Mouse (Mus musculus): ENCODE measurements around the gene Cdc42se1. TPM values are rescaled to one million over a fixed set of nuclear protein-coding genes. Genes with fewer than 3 reads are reported as not detected.
A peak's percentile ranks its signal among the peaks of the same experiment; 100 is the strongest.

Cdc42se1 gene
- polyA plus RNA-seq (2014; fragmentation: Nextera tagmentation; extraction: Ambion mirVana): 109 and 113 TPM in 2 replicates

DNA sequence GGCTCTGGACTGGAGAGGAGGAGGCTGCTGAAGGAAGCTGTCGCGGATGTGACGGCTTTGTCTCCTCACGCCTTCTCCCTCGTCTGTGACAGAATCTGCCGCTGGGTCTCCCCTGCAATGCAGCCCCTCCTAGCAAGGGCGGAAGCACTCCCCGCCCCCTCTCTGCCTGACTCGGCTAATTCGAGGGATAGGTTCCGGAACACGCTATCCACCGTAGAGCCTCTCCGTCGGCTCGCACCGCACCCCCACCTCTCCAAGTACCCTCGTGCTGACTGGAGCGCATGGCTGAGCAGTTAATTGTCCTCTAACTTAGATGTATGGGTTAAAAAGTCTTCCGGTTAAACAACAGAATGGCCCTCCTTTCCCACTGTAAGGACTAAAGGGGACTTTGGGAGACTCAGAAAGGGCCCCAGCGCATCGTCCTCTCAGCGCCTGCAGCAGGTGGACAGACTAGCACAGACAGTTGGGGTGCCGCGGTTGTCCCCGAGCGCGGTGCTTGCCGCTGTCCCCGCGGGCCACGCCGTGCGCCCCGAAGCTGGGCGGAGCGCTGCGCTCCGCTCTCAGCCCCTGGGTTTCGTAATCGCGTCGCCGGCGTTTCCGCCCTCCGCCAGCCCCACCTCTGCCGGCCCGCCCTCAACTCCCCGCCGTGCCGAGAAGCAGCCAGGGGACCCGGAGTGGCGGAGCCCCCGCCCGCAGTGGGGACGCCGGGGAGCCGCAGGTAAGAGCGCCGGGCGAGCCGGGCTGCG lies at the start of gene Cdc42se1:
Gene Cdc42se1 (plus strand): TSS at position 585 of the 746 bp plus-strand sequence.
- Histone ChIP-seq H3K27ac (ENCODE audit: low read depth, low read length) (peak within 1 kb of the TSS; percentile 91), H3K4me3 (ENCODE audit: low read length) (peak within 1 kb of the TSS; percentile 79), H3K9me3 (ENCODE audit: control insufficient read depth, low read length) (no peaks in the 10 kb centered on the region), H3K4me2 (replicated peaks; ENCODE audit: low read depth, low read length) (peak within 1 kb of the TSS; percentile 90), H3K4me1 (ENCODE audit: control insufficient read depth, insufficient read depth, low read length) (peaks cover 32% of the 10 kb centered on the region), H3K27me3 (ENCODE audit: control insufficient read depth, insufficient read depth, low read length) (no peaks in the 10 kb centered on the region), H3K9ac (ENCODE audit: low read depth, low read length) (peak within 1 kb of the TSS; percentile 93), H3K36me3 (ENCODE audit: control insufficient read depth, insufficient read depth, low read length) (peaks cover 34% of the 10 kb centered on the region)
- ATAC-seq (ENCODE audit: low FRiP score, low TSS enrichment): peak; percentile 86
- WGBS: under 1% methylated on average over 54 of the region's 64 CpGs

- 89% methylated on average over 5 of the region's 5 CpGs for WGBS
- ATAC-seq (ENCODE audit: low FRiP score, low TSS enrichment): no peak
- H3K4me1 ChIP-seq (ENCODE audit: control insufficient read depth, insufficient read depth, low read length): 0 out of 2 replicates have a peak, but pooled peaks cover 2% of the 10 kb centered on the region
- H3K4me3 ChIP-seq (ENCODE audit: low read length): no peak overlapping the region
- no peak overlapping the region for H3K4me2 ChIP-seq (replicated peaks; ENCODE audit: low read depth, low read length)
- no peaks in the 10 kb centered on the region for H3K9me3 ChIP-seq (ENCODE audit: control insufficient read depth, low read length)
- H3K36me3 ChIP-seq (ENCODE audit: control insufficient read depth, insufficient read depth, low read length): peaks cover 6% of the 10 kb centered on the region; the same call in 1 of the 2 replicates
- H3K9ac ChIP-seq (ENCODE audit: low read depth, low read length): no peak overlapping the region
- H3K27ac ChIP-seq (ENCODE audit: low read depth, low read length): no peak overlapping the region
- H3K27me3 ChIP-seq (ENCODE audit: control insufficient read depth, insufficient read depth, low read length): peaks cover 2% of the 10 kb centered on the region
These were observed 49.6 kb upstream of the Cdc42se1 start for GRCm38 (mm10) chr3:95178948-95179347.

- Histone ChIP-seq H3K9ac (ENCODE audit: low read depth, low read length) (no peak overlapping the region), H3K9me3 (ENCODE audit: control insufficient read depth, low read length) (no peaks in the 10 kb centered on the region), H3K4me1 (ENCODE audit: control insufficient read depth, insufficient read depth, low read length) (no peaks in the 10 kb centered on the region), H3K36me3 (ENCODE audit: control insufficient read depth, insufficient read depth, low read length) (peaks cover 15% of the 10 kb centered on the region), H3K4me3 (ENCODE audit: low read length) (no peak overlapping the region), H3K4me2 (replicated peaks; ENCODE audit: low read depth, low read length) (no peak overlapping the region), H3K27ac (ENCODE audit: low read depth, low read length) (no peak overlapping the region), H3K27me3 (ENCODE audit: control insufficient read depth, insufficient read depth, low read length) (no peaks in the 10 kb centered on the region)
- no peak for ATAC-seq (ENCODE audit: low FRiP score, low TSS enrichment)
- WGBS: 58% methylated on average over 3 of the region's 3 CpGs
These were observed 48.6 kb upstream of the Cdc42se1 start for GRCm38 (mm10) chr3:95179890-95180289.

- Histone ChIP-seq H3K4me1 (ENCODE audit: control insufficient read depth, insufficient read depth, low read length) (no peaks in the 10 kb centered on the region), H3K4me2 (replicated peaks; ENCODE audit: low read depth, low read length) (no peak overlapping the region), H3K9me3 (ENCODE audit: control insufficient read depth, low read length) (no peaks in the 10 kb centered on the region), H3K4me3 (ENCODE audit: low read length) (no peak overlapping the region), H3K9ac (ENCODE audit: low read depth, low read length) (no peak overlapping the region), H3K27me3 (ENCODE audit: control insufficient read depth, insufficient read depth, low read length) (no peaks in the 10 kb centered on the region), H3K27ac (ENCODE audit: low read depth, low read length) (no peak overlapping the region), H3K36me3 (ENCODE audit: control insufficient read depth, insufficient read depth, low read length) (peaks cover 33% of the 10 kb centered on the region)
- WGBS: 70% methylated on average over 1 of the region's 1 CpGs
- ATAC-seq (ENCODE audit: low FRiP score, low TSS enrichment): no peak
These were observed 46.7 kb upstream of the Cdc42se1 start for GRCm38 (mm10) chr3:95181841-95182240.

DNA sequence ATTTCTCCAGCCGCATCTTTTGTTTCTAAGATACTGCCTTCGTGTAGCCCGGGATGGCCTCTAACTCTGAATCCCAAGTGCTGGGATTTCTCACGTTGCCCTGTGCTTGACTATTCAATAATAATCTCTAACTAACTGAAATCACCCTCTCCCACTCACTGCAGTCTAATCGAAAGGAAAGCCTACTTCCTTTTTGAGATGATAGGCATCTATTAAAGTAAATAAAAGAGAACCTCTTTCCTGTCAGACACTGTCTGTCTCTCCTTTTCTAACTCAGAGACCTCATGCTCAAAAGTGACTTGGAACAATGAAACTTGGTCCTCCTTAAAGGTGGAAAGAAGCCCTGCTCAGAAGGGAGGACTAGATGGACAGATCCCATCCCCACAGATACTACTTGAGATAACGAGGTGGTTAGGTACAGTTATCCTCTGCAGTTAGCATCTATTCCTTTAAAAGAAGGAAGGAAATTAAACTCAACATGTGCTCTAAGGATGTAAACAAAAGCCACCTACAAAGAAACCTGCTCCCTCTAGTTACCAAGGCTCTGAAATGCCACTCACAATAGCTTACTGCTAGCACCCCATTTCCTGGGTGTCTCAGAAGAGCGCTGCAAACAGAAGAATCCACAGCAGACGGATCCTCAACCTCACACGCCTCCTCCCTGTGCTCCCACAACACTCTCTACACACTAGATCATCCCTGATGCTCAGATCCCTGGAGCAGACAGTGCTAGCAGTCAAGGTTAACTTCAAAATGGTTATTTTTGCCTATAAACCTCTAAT lies 43.5 kb upstream of the Cdc42se1 start:
- 93% methylated on average over 9 of the region's 9 CpGs for WGBS
- H3K4me1 ChIP-seq (ENCODE audit: control insufficient read depth, insufficient read depth, low read length): no peaks in the 10 kb centered on the region
- H3K27me3 ChIP-seq (ENCODE audit: control insufficient read depth, insufficient read depth, low read length): no peaks in the 10 kb centered on the region
- H3K9ac ChIP-seq (ENCODE audit: low read depth, low read length): no peak overlapping the region
- H3K36me3 ChIP-seq (ENCODE audit: control insufficient read depth, insufficient read depth, low read length): peaks cover 62% of the 10 kb centered on the region
- no peak overlapping the region for H3K27ac ChIP-seq (ENCODE audit: low read depth, low read length)
- no peak for ATAC-seq (ENCODE audit: low FRiP score, low TSS enrichment)
- no peak overlapping the region for H3K4me3 ChIP-seq (ENCODE audit: low read length)
- no peak overlapping the region for H3K4me2 ChIP-seq (replicated peaks; ENCODE audit: low read depth, low read length)
- no peaks in the 10 kb centered on the region for H3K9me3 ChIP-seq (ENCODE audit: control insufficient read depth, low read length)

- Histone ChIP-seq H3K4me2 (replicated peaks; ENCODE audit: low read depth, low read length) (no peak overlapping the region), H3K4me1 (ENCODE audit: control insufficient read depth, insufficient read depth, low read length) (no peaks in the 10 kb centered on the region), H3K27me3 (ENCODE audit: control insufficient read depth, insufficient read depth, low read length) (no peaks in the 10 kb centered on the region), H3K9ac (ENCODE audit: low read depth, low read length) (no peak overlapping the region), H3K4me3 (ENCODE audit: low read length) (no peak overlapping the region), H3K27ac (ENCODE audit: low read depth, low read length) (no peak overlapping the region), H3K36me3 (ENCODE audit: control insufficient read depth, insufficient read depth, low read length) (peaks cover 67% of the 10 kb centered on the region), H3K9me3 (ENCODE audit: control insufficient read depth, low read length) (no peaks in the 10 kb centered on the region)
- WGBS: 87% methylated on average over 2 of the region's 2 CpGs
- ATAC-seq (ENCODE audit: low FRiP score, low TSS enrichment): no peak
These were observed 42.4 kb upstream of the Cdc42se1 start for GRCm38 (mm10) chr3:95186100-95186499.

GRCm38 (mm10) chr3:95186888-95187287 lies 41.6 kb upstream of the Cdc42se1 start:
- 90% methylated on average over 6 of the region's 6 CpGs for WGBS
- Histone ChIP-seq H3K27ac (ENCODE audit: low read depth, low read length) (no peak overlapping the region), H3K4me2 (replicated peaks; ENCODE audit: low read depth, low read length) (no peak overlapping the region), H3K9me3 (ENCODE audit: control insufficient read depth, low read length) (no peaks in the 10 kb centered on the region), H3K4me1 (ENCODE audit: control insufficient read depth, insufficient read depth, low read length) (no peaks in the 10 kb centered on the region), H3K9ac (ENCODE audit: low read depth, low read length) (no peak overlapping the region), H3K27me3 (ENCODE audit: control insufficient read depth, insufficient read depth, low read length) (no peaks in the 10 kb centered on the region), H3K4me3 (ENCODE audit: low read length) (no peak overlapping the region), H3K36me3 (ENCODE audit: control insufficient read depth, insufficient read depth, low read length) (peaks cover 67% of the 10 kb centered on the region)
- no peak for ATAC-seq (ENCODE audit: low FRiP score, low TSS enrichment)

DNA sequence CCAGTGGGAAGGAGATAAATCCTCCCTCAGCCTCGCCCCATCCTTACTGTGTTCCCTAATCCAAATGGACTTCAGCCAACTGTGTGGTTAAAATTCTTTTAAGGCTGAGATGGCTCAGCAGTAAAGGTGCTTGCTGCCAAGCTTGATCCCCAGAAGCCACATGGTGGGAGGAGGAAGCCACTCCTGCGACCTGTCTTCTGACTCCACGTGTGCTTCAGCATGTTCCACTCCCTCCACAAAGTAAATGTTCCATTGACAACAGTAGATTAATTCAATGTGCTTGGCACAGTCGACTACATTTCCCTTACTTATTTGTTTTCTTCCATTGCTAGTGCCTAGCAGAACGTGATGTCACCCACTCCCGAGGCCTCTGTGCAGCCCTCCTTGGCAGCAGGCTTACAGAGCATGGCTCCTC lies 33.8 kb upstream of the Cdc42se1 start:
- ATAC-seq (ENCODE audit: low FRiP score, low TSS enrichment): no peak
- Histone ChIP-seq H3K27me3 (ENCODE audit: control insufficient read depth, insufficient read depth, low read length) (no peaks in the 10 kb centered on the region), H3K4me2 (replicated peaks; ENCODE audit: low read depth, low read length) (no peak overlapping the region), H3K4me1 (ENCODE audit: control insufficient read depth, insufficient read depth, low read length) (no peaks in the 10 kb centered on the region), H3K27ac (ENCODE audit: low read depth, low read length) (no peak overlapping the region), H3K36me3 (ENCODE audit: control insufficient read depth, insufficient read depth, low read length) (peaks cover 59% of the 10 kb centered on the region), H3K9me3 (ENCODE audit: control insufficient read depth, low read length) (no peaks in the 10 kb centered on the region), H3K9ac (ENCODE audit: low read depth, low read length) (no peak overlapping the region), H3K4me3 (ENCODE audit: low read length) (no peak overlapping the region)
- 80% methylated on average over 6 of the region's 6 CpGs for WGBS

GRCm38 (mm10) chr3:95195772-95196171 lies 32.8 kb upstream of the Cdc42se1 start:
- peaks cover 59% of the 10 kb centered on the region for H3K36me3 ChIP-seq (ENCODE audit: control insufficient read depth, insufficient read depth, low read length)
- no peak overlapping the region for H3K4me3 ChIP-seq (ENCODE audit: low read length)
- H3K4me1 ChIP-seq (ENCODE audit: control insufficient read depth, insufficient read depth, low read length): no peaks in the 10 kb centered on the region; the same call in 1 of the 2 replicates
- H3K9ac ChIP-seq (ENCODE audit: low read depth, low read length): no peak overlapping the region
- H3K27me3 ChIP-seq (ENCODE audit: control insufficient read depth, insufficient read depth, low read length): no peaks in the 10 kb centered on the region
- no peak overlapping the region for H3K27ac ChIP-seq (ENCODE audit: low read depth, low read length)
- WGBS: 85% methylated on average over 2 of the region's 2 CpGs
- no peaks in the 10 kb centered on the region for H3K9me3 ChIP-seq (ENCODE audit: control insufficient read depth, low read length)
- ATAC-seq (ENCODE audit: low FRiP score, low TSS enrichment): no peak
- H3K4me2 ChIP-seq (replicated peaks; ENCODE audit: low read depth, low read length): no peak overlapping the region

Data from kidney, embryonic 14.5 days (tissue).